Mouse (Mus musculus) embryonic facial prominence, embryonic 14.5 days (tissue): Measurements from ENCODE around the gene Cdc14b. TPM values are rescaled to one million over a fixed set of nuclear protein-coding genes. Genes with fewer than 3 reads are reported as not detected.

Source experiments
- ATAC-seq: fragments of 200-750 bp; cut with Nextera tagmentation; 2 replicates; pipeline ENCODE4 v1.8.0; 2017; ENCODE audit warnings: low read depth, moderate number of reproducible peaks, moderate TSS enrichment
- DNase-seq: peaks from one replicate; pipeline ENCODE4 v3.0.0-alpha.2; 2015; ENCODE audit warnings: low spot score
- H3K27ac ChIP-seq: fragments of 300-500 bp; sonication (generic); replicated peaks from 2 replicates; pipeline ENCODE4 v1.5.1; 2014; ENCODE audit warnings: low read depth, mild to moderate bottlenecking, low read length, moderate library complexity
- H3K27me3 ChIP-seq: fragments of 300-500 bp; sonication (generic); replicated peaks from 2 replicates; pipeline ENCODE4 v1.6.1; 2014; ENCODE audit warnings: low read length; ENCODE audit not compliant: control insufficient read depth, insufficient read depth
- H3K36me3 ChIP-seq: fragments of 300-500 bp; sonication (generic); 2 replicates; pipeline ENCODE4 v1.6.1; 2014; ENCODE audit warnings: low read length, mixed read lengths; ENCODE audit not compliant: control insufficient read depth, insufficient read depth
- H3K4me1 ChIP-seq: fragments of 300-500 bp; sonication (generic); 2 replicates; pipeline ENCODE4 v1.6.1; 2014; ENCODE audit warnings: antibody characterized with exemption, low read length; ENCODE audit not compliant: control insufficient read depth, insufficient read depth
- H3K4me2 ChIP-seq: fragments of 300-500 bp; sonication (generic); 2 replicates; pipeline ENCODE4 v1.6.1; 2014; ENCODE audit warnings: low read depth, mild to moderate bottlenecking, low read length, moderate library complexity, mixed read lengths
- H3K4me3 ChIP-seq: fragments of 300-500 bp; sonication (generic); 2 replicates; pipeline ENCODE4 v1.5.1; 2014; ENCODE audit warnings: low read depth, mild to moderate bottlenecking, low read length
- H3K9ac ChIP-seq: fragments of 300-500 bp; sonication (generic); 2 replicates; pipeline ENCODE4 v1.6.1; 2014; ENCODE audit warnings: low read depth, mild to moderate bottlenecking, low read length, moderate library complexity, mixed read lengths
- H3K9me3 ChIP-seq: fragments of 300-500 bp; sonication (generic); 2 replicates; pipeline ENCODE4 v1.6.1; 2016; ENCODE audit warnings: low read length; ENCODE audit not compliant: control insufficient read depth
- WGBS: fragments of 180-500 bp; shearing (Covaris S2); extraction: QIAGEN DNeasy Blood & Tissue Kit; methylation state at CpG from one replicate; pipeline ENCODE4 v1.1.7; 2014; 5-methylcytosine and 5-hydroxymethylcytosine counted together
- polyA plus RNA-seq: library from polyadenylated mRNA; unstranded; fragments of >200 nt; fragmentation: Nextera tagmentation; extraction: Ambion mirVana; gene quantifications from 2 replicates; pipeline ENCODE4 v1.2.1, GENCODE M21; 2014

Gene Cdc14b
- polyA plus RNA-seq, result 12.7 and 14.7 TPM in 2 replicates

GRCm38 (mm10) chr13:64274879-64275753 is at the start of gene Cdc14b:
Gene Cdc14b, minus strand, starts transcription at chr13:64275290.
- H3K36me3 ChIP-seq, result no peaks in the 10 kb centered on the region
- peak within 1 kb of the TSS; percentile 99 for H3K4me2 ChIP-seq
- WGBS, result 1% methylated on average over 56 of the region's 57 CpGs
- H3K4me1 ChIP-seq, result no peaks in the 10 kb centered on the region; the same call in 1 of the 2 replicates
- DNase-seq (peak; percentile 97), ATAC-seq (peak; percentile 96)
- H3K27ac ChIP-seq, result no peak within 1 kb of the TSS
- peak within 1 kb of the TSS; percentile 85 for H3K4me3 ChIP-seq
- no peaks in the 10 kb centered on the region for H3K27me3 ChIP-seq
- peak within 1 kb of the TSS; percentile 78 for H3K9ac ChIP-seq
- no peaks in the 10 kb centered on the region for H3K9me3 ChIP-seq

GRCm38 (mm10) chr13:64322561-64323281 is 47.6 kb upstream of the Cdc14b start:
- WGBS, result 79% methylated on average over 8 of the region's 8 CpGs
- Histone ChIP-seq H3K9me3 (no peaks in the 10 kb centered on the region), H3K4me2 (no peak overlapping the region), H3K27ac (no peak overlapping the region), H3K4me1 (no peaks in the 10 kb centered on the region), H3K36me3 (no peaks in the 10 kb centered on the region), H3K4me3 (no peak overlapping the region), H3K9ac (no peak overlapping the region), H3K27me3 (no peaks in the 10 kb centered on the region)
- no peak for DNase-seq
- ATAC-seq, result no peak

- Histone ChIP-seq H3K36me3 (no peaks in the 10 kb centered on the region), H3K4me1 (no peaks in the 10 kb centered on the region), H3K27ac (no peak overlapping the region), H3K4me2 (no peak overlapping the region), H3K4me3 (no peak overlapping the region), H3K27me3 (no peaks in the 10 kb centered on the region), H3K9ac (no peak overlapping the region), H3K9me3 (no peaks in the 10 kb centered on the region)
- ATAC-seq (no peak), DNase-seq (no peak)
- WGBS, result 76% methylated on average over 8 of the region's 8 CpGs
Observed at GRCm38 (mm10) chr13:64320334-64320733, 45.2 kb upstream of the Cdc14b start.

- Histone ChIP-seq H3K4me2 (no peak overlapping the region), H3K4me3 (no peak overlapping the region), H3K27ac (no peak overlapping the region), H3K36me3 (no peaks in the 10 kb centered on the region), H3K27me3 (no peaks in the 10 kb centered on the region), H3K4me1 (no peaks in the 10 kb centered on the region), H3K9me3 (no peaks in the 10 kb centered on the region), H3K9ac (no peak overlapping the region)
- ATAC-seq (no peak), DNase-seq (no peak)
Observed at GRCm38 (mm10) chr13:64319782-64320181, 44.7 kb upstream of the Cdc14b start.

GRCm38 (mm10) chr13:64318355-64318754 is 43.3 kb upstream of the Cdc14b start:
- 85% methylated on average over 2 of the region's 2 CpGs for WGBS
- no peak overlapping the region for H3K4me2 ChIP-seq
- H3K27ac ChIP-seq, result no peak overlapping the region
- no peak for DNase-seq
- no peak overlapping the region for H3K9ac ChIP-seq
- no peaks in the 10 kb centered on the region for H3K4me1 ChIP-seq
- no peaks in the 10 kb centered on the region for H3K36me3 ChIP-seq
- H3K9me3 ChIP-seq, result no peaks in the 10 kb centered on the region
- no peak overlapping the region for H3K4me3 ChIP-seq
- ATAC-seq, result no peak
- no peaks in the 10 kb centered on the region for H3K27me3 ChIP-seq

- Histone ChIP-seq H3K4me2 (no peak overlapping the region), H3K9ac (no peak overlapping the region), H3K4me1 (no peaks in the 10 kb centered on the region), H3K27ac (no peak overlapping the region), H3K36me3 (no peaks in the 10 kb centered on the region), H3K27me3 (no peaks in the 10 kb centered on the region), H3K4me3 (no peak overlapping the region), H3K9me3 (no peaks in the 10 kb centered on the region)
- WGBS, result 1% methylated on average over 3 of the region's 3 CpGs
- ATAC-seq (no peak), DNase-seq (peak; percentile 84)
Observed at GRCm38 (mm10) chr13:64315483-64316050, 40.5 kb upstream of the Cdc14b start.

GRCm38 (mm10) chr13:64314041-64314440 is 39.0 kb upstream of the Cdc14b start:
- Histone ChIP-seq H3K4me2 (no peak overlapping the region), H3K9me3 (no peaks in the 10 kb centered on the region), H3K4me3 (no peak overlapping the region), H3K27ac (no peak overlapping the region), H3K4me1 (no peaks in the 10 kb centered on the region), H3K27me3 (no peaks in the 10 kb centered on the region), H3K9ac (no peak overlapping the region), H3K36me3 (no peaks in the 10 kb centered on the region)
- no peak for ATAC-seq
- no peak for DNase-seq
- WGBS, result 69% methylated on average over 3 of the region's 3 CpGs

GRCm38 (mm10) chr13:64312916-64313289 is 37.8 kb upstream of the Cdc14b start:
- Histone ChIP-seq H3K36me3 (no peaks in the 10 kb centered on the region), H3K4me2 (peak overlapping the region; percentile 61), H3K27me3 (no peaks in the 10 kb centered on the region), H3K9ac (peak overlapping the region; percentile 67), H3K27ac (0 out of 2 replicates have a peak overlapping the region, but pooled peaks have one; percentile 10), H3K4me3 (peak overlapping the region; percentile 62), H3K4me1 (no peaks in the 10 kb centered on the region), H3K9me3 (no peaks in the 10 kb centered on the region)
- peak; percentile 42; the same call in 1 of the 2 replicates for ATAC-seq
- WGBS, result 0% methylated on average over 2 of the region's 2 CpGs
- no peak for DNase-seq
